Mouse (Mus musculus): ENCODE results near the gene Tbc1d12. TPM values are rescaled to one million over a fixed set of nuclear protein-coding genes. Genes with fewer than 3 reads are reported as not detected.
A peak's percentile ranks its signal among the peaks of the same experiment; 100 is the strongest.

The Tbc1d12 gene
- total RNA-seq, 2 experiments from 2014 or later: 11.0 to 11.7 TPM

DNA sequence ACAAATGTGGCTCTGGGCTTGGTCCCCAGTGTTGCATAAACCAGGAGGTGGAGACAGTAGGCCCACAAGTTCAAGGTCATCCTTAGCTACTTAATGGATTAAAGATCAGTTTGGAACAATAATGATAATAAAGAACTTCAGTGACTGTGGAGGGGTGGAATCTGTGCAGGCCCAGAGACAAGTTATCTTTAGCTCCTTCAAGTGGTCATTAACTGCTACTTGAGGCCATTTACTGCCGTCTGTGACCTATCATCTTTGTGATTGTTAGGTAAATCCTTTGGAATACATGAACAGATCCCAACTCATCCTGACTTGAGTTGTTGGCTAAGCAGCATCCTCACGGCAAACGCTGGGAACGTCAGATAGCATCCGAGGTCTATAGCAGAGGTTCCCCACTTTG, 66.1 kb downstream of the Tbc1d12 start:
- no peak for DNase-seq (ENCODE audit: low spot score in 2 of 2)

DNA sequence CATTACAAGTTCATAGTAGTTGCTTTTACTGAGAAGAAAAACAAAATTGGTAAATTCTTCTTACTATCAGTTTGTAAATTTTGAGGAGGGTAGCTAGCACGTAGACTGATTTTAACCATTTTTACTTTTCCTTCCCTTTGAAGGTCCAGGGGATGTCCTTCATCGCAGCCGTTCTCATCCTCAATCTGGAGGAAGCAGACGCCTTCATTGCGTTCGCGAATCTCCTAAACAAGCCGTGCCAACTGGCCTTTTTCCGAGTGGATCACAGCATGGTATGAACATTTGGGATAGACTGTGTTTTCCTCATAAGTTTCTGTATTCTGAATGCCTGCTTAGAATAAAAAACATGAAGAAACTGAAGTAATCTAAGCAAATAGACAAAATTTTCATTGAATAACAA, 77.4 kb downstream of the Tbc1d12 start:
- DNase-seq (ENCODE audit: low spot score in 2 of 2): peak in 1 of 2 experiments; percentile 49

DNA sequence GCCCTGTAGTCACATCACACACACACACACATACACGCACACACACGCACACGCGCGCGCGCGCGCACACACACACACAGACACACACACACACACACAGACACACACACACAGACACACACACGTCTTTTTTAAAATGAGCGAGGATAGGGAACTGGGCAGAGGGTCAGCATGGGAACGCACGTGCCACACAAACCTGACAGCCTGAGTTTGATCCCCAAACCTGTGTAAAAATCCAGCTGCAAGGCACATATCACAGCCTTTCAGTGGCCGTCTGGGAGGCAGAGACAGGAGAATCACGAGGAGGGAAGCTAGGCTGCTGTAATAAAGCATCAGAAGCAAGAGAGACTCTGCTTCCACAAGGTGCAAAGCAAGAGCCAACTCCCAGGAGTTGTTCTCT, 78.5 kb downstream of the Tbc1d12 start:
- DNase-seq (ENCODE audit: low spot score in 2 of 2): no peak

DNA sequence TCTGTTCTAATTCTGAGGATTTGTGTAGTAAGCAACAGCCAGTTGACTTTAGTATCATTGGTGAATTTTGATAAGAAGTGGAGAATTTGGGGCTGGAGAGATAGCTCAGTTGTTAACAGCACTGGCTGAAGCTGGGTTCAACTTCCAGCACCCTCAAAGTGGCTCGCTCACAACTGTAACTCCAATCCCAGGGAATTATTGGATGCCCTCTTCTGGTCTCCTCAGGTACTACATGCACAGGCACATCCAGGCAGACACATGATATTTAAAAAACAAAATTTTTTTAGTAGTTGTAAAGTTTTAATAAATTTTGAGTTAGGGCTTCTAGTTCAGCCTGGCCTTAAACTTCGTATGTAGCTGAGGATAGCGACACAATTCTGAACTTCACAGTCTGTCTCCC, 79.3 kb downstream of the Tbc1d12 start:
- DNase-seq (ENCODE audit: low spot score in 2 of 2): peak in 1 of 2 experiments; percentile 63

GRCm38 (mm10) chr19:38928481-38929158, 92.2 kb downstream of the Tbc1d12 start:
- no peak for DNase-seq (ENCODE audit: low spot score in 2 of 2)

- peak; percentile 20 to 69 for DNase-seq (ENCODE audit: low spot score in 2 of 2)
These were observed 93.3 kb downstream of the Tbc1d12 start for GRCm38 (mm10) chr19:38929471-38930251.

DNA sequence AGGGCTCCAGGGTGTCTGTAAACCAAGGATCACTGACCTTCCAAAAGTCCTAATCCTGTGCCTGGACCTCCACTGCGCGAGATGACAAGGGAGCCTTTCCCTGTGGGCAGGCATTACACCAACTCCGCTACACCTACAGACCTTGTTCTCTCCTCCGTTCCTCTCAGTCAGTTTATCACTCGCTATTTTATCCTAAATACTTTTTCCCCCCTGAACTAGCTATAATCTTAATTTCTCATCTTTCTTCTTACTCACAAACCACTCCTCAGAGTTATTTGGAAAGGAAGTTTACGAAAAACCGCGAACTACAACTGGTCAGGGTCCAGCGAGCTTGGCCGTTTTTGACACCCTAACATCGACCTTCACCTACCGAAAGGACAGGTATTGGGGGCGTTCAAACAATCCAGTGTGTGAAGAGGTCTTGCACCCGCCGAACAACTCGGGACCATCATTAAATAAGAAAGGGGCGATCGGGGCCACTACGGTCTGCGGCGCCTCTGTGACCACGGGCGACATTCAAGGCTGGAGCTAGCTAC, 93.9 kb downstream of the Tbc1d12 start:
- no peak for DNase-seq (ENCODE audit: low spot score in 2 of 2)

DNA sequence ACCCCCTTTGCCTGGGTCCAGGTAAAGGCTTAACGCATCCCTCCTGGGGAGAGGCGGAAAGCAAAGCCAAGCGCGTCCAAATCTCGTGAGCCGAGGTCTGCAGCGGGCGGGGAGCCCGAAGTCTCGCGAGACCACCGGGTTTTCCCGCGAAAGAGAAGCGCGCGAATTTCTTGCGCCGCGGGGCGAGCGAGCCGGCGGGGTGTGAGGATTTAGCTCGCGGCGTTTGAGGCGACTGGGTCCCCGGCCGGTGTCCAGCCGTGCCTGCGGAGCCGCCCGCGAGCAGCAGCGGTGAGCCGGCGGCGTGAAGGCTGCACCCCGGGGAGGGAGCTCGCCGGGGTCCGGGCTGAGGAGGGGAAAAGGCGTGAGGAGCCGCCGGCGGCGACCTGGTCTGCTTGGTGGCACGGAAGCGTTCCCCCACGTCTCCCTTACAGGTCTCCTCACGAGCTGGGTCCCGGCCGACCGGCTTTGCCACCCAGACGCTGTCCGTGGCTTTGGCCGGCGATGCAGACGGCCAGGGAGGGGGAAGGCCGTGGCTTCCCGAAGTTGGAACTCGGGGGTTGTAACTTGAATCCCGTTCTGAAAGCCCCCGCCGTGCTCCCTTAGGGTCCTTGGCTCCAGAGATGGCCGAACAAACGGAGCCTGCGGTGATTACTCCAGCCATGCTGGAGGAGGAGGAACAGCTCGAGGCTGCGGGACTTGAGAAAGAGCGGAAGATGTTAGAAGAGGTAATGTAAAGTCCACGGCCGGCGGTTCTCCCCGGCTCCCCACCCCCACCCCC, 94.6 kb downstream of the Tbc1d12 start, which contains the start of gene Hells:
Gene Hells (plus strand): TSS at position 128 of the 778 bp plus-strand sequence.
- DNase-seq (ENCODE audit: low spot score in 2 of 2): peak; percentile 54 to 69

GRCm38 (mm10) chr19:38931566-38931890, 95.1 kb downstream of the Tbc1d12 start:
- DNase-seq (ENCODE audit: low spot score in 2 of 2): no peak

- DNase-seq (ENCODE audit: low spot score in 2 of 2): no peak
These were observed 108.4 kb downstream of the Tbc1d12 start for GRCm38 (mm10) chr19:38944590-38945307.

Other genes starting within 250 kb of the Tbc1d12 start
- 10 to 100 TPM; 14.3 to 14.6 TPM for gene Noc3l, start 17.3 kb upstream of the Tbc1d12 start, total RNA-seq (2021)
- 1 to 10 TPM; 4.2 TPM for gene Hells, start 94.3 kb downstream of the Tbc1d12 start, total RNA-seq (2021)
- gene Cyp2c55, start 170.4 kb downstream of the Tbc1d12 start, total RNA-seq (2021): under 1 TPM; 0.20 TPM
- gene Cyp2c65, start 224.4 kb downstream of the Tbc1d12 start, total RNA-seq (2021): under 1 TPM; 0.18 to 0.22 TPM